Mouse (Mus musculus) kidney, embryonic 15.5 days (tissue): ENCODE results near the gene Rcan1. TPM values are rescaled to one million over a fixed set of nuclear protein-coding genes. Genes with fewer than 3 reads are reported as not detected.

ENCODE experiments used
- ATAC-seq: fragments of 200-750 bp; cut with Nextera tagmentation; replicated peaks from 2 replicates; pipeline ENCODE4 v1.8.0; 2017; ENCODE audit warnings: moderate TSS enrichment; ENCODE audit not compliant: low FRiP score
- H3K27ac ChIP-seq: fragments of 300-500 bp; sonication (generic); 2 replicates; pipeline ENCODE4 v1.5.1; 2015; ENCODE audit warnings: mild to moderate bottlenecking, inconsistent platforms
- H3K27me3 ChIP-seq: fragments of 300-500 bp; sonication (generic); 2 replicates; pipeline ENCODE4 v1.6.1; 2015; ENCODE audit warnings: inconsistent platforms
- H3K36me3 ChIP-seq: fragments of 300-500 bp; sonication (generic); 2 replicates; pipeline ENCODE4 v1.6.1; 2015; ENCODE audit warnings: inconsistent platforms
- H3K4me1 ChIP-seq: fragments of 300-500 bp; sonication (generic); 2 replicates; pipeline ENCODE4 v1.6.1; 2015; ENCODE audit warnings: inconsistent platforms
- H3K4me2 ChIP-seq: fragments of 300-500 bp; sonication (generic); 2 replicates; pipeline ENCODE4 v1.6.1; 2015; ENCODE audit warnings: moderate library complexity, mild to moderate bottlenecking, inconsistent platforms
- H3K4me3 ChIP-seq: fragments of 300-500 bp; sonication (generic); replicated peaks from 2 replicates; pipeline ENCODE4 v1.5.1; 2015; ENCODE audit warnings: mild to moderate bottlenecking, inconsistent platforms
- H3K9ac ChIP-seq: fragments of 300-500 bp; sonication (generic); 2 replicates; pipeline ENCODE4 v1.6.1; 2015; ENCODE audit warnings: mild to moderate bottlenecking, inconsistent platforms
- H3K9me3 ChIP-seq: fragments of 300-500 bp; sonication (generic); replicated peaks from 2 replicates; pipeline ENCODE4 v1.6.1; 2016; ENCODE audit warnings: inconsistent platforms
- WGBS: fragments of 180-500 bp; shearing (Covaris S2); methylation state at CpG from one replicate; pipeline ENCODE4 v1.1.7; 2015; ENCODE audit warnings: mixed read lengths; 5-methylcytosine and 5-hydroxymethylcytosine counted together
- polyA plus RNA-seq: library from polyadenylated mRNA; unstranded; fragments of >200 nt; fragmentation: Nextera tagmentation; extraction: Ambion mirVana; gene quantifications from 2 replicates; pipeline ENCODE4 v1.2.1, GENCODE M21; 2015

Rcan1 gene
- polyA plus RNA-seq, 1 experiment from 2014 or later, result 26.5 TPM

DNA sequence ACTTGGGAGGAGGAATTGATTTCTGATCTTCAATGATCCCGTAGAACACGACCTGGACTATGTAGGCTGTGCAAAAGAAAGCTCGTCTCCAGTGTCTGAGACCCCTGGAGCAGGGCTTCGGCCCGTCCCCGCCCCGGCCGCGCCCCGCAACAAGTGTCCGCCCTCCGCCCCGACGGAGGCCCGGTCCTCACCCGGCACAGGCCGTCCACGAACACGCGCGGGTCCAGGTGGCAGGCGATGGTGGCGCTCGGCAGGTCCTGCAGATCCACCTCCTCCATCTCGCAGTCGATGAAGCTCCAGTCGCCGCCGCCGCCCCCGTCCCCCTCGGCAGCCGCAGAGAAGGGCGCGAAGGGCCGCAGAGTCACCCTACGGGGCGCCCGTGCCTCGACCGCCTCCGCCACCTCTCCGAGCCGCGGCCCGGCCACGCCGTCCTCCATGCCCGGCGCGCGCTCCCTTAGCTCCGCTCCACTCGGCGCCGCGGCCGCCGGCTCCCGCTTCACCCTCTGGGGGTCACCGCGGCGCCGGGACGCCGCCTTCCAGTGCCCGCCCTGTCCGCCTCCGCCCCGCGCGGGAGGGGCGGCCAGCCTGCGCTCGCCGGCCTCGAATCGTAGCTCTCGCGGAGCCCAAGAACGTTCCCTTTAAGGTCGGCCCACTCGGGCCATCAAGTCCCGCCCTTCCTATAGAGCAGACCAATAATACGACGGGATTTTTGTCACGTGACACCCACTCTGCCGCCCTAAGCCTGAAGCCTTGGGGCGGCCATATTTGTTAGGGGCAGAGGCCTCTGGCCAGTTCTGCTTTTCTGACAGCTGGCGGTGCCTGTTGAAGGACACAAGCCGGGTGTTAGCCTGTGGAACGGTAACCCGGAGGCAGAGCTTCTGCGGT is 4.8 kb downstream of the Rcan1 start:
- Histone ChIP-seq H3K27ac (peak overlapping the region; percentile 78), H3K9me3 (no peaks in the 10 kb centered on the region), H3K9ac (peak overlapping the region; percentile 89), H3K4me3 (peak overlapping the region; percentile 94), H3K4me2 (peak overlapping the region; percentile 85), H3K4me1 (peaks cover 14% of the 10 kb centered on the region), H3K36me3 (no peaks in the 10 kb centered on the region), H3K27me3 (no peaks in the 10 kb centered on the region)
- ATAC-seq, result peak; percentile 99
- under 1% methylated on average over 77 of the region's 94 CpGs for WGBS

GRCm38 (mm10) chr16:92465226-92465625 is 5.4 kb downstream of the Rcan1 start:
- Histone ChIP-seq H3K27me3 (no peaks in the 10 kb centered on the region), H3K9ac (peak overlapping the region; percentile 89), H3K4me2 (peak overlapping the region; percentile 85), H3K9me3 (no peaks in the 10 kb centered on the region), H3K4me3 (peak overlapping the region; percentile 94), H3K4me1 (peaks cover 14% of the 10 kb centered on the region), H3K36me3 (no peaks in the 10 kb centered on the region), H3K27ac (no peak overlapping the region)
- WGBS, result 10% methylated on average over 10 of the region's 10 CpGs
- no peak for ATAC-seq

GRCm38 (mm10) chr16:92464390-92464972 is 6.2 kb downstream of the Rcan1 start:
- Histone ChIP-seq H3K4me1 (peaks cover 14% of the 10 kb centered on the region), H3K9ac (peak overlapping the region; percentile 89; the same call in 1 of the 2 replicates), H3K4me3 (peak overlapping the region; percentile 94), H3K27ac (no peak overlapping the region), H3K9me3 (no peaks in the 10 kb centered on the region), H3K36me3 (no peaks in the 10 kb centered on the region), H3K4me2 (peak overlapping the region; percentile 85), H3K27me3 (no peaks in the 10 kb centered on the region)
- 52% methylated on average over 14 of the region's 14 CpGs for WGBS
- ATAC-seq, result no peak

DNA sequence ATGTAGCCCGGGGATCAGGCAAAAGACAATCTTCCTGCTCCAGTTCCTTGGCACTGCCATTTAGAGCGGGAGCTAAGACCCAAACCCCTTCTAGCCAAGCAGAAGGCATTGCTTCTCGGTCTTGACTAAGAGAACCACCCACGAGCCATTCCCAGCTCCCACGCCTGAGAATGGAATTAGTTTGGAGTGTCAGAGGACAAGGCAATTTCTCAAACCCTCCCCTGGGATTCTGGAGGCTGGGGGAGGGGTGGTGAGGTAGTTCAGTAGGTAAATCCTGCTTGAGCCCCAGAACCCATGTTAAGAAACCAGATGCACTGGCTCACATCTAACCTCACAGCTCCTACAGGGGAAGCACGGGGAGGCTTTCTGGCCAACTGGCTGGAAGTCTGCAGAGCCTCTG is 9.3 kb downstream of the Rcan1 start:
- Histone ChIP-seq H3K27me3 (no peaks in the 10 kb centered on the region), H3K27ac (no peak overlapping the region), H3K4me2 (no peak overlapping the region), H3K4me3 (no peak overlapping the region), H3K4me1 (peaks cover 14% of the 10 kb centered on the region), H3K36me3 (no peaks in the 10 kb centered on the region), H3K9me3 (no peaks in the 10 kb centered on the region), H3K9ac (no peak overlapping the region)
- ATAC-seq, result no peak
- WGBS, result 58% methylated on average over 6 of the region's 6 CpGs

DNA sequence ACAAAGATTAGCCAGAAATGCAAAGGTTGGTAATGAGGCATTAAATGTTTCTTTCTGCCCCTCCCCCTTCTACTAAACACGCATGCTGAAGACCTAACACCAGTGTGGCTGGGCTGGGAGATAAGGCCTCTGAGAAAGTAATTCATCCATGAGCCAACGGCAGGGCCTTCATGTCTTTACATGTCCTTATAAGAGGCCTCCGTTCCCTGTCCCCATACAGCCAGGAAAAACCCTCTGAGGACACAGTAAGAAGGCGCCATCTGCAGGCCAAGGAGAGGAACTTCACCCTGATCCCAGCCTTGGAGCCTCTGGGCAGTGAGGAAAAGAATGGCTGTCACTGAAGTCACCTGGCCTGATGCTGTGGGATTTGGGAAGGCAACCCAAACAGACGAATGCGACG is 13.1 kb downstream of the Rcan1 start:
- H3K9ac ChIP-seq, result no peak overlapping the region
- H3K4me1 ChIP-seq, result peaks cover 3% of the 10 kb centered on the region; the same call in 1 of the 2 replicates
- WGBS, result 28% methylated on average over 7 of the region's 7 CpGs
- no peaks in the 10 kb centered on the region for H3K36me3 ChIP-seq
- H3K4me3 ChIP-seq, result no peak overlapping the region
- no peaks in the 10 kb centered on the region for H3K9me3 ChIP-seq
- no peak overlapping the region for H3K4me2 ChIP-seq
- no peaks in the 10 kb centered on the region for H3K27me3 ChIP-seq
- peak; percentile 40; the same call in 1 of the 2 replicates for ATAC-seq
- H3K27ac ChIP-seq, result no peak overlapping the region

- H3K36me3 ChIP-seq, result no peaks in the 10 kb centered on the region
- H3K4me2 ChIP-seq, result no peak overlapping the region
- H3K9me3 ChIP-seq, result no peaks in the 10 kb centered on the region
- H3K9ac ChIP-seq, result no peak overlapping the region
- H3K4me3 ChIP-seq, result no peak overlapping the region
- H3K27me3 ChIP-seq, result no peaks in the 10 kb centered on the region
- peaks cover 3% of the 10 kb centered on the region; the same call in 1 of the 2 replicates for H3K4me1 ChIP-seq
- WGBS, result 84% methylated on average over 5 of the region's 5 CpGs
- H3K27ac ChIP-seq, result no peak overlapping the region
- ATAC-seq, result no peak
Observed at GRCm38 (mm10) chr16:92455969-92456368, 14.7 kb downstream of the Rcan1 start.

DNA sequence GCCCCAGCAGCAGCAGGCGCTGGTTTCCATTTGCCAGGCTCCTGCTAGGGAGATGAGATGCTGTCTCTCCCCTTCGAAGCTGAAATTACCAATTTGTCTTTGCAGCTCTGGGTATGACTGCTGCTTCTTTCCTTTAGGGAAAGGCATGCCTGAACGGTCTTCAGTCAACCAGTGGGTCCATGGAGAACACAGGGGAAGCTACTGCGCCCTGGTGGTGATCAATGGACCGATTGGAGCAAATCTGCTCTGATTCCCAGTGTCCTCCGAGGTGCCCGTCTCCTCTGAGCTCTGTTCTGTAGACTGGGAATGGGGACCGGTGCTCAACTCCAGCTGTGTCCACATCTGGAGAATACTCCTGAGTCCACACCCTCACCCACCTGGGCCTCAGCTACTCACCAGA is 15.2 kb downstream of the Rcan1 start:
- 0 out of 2 replicates have a peak, but pooled peaks have one; percentile 19 for ATAC-seq
- WGBS, result 59% methylated on average over 8 of the region's 8 CpGs

GRCm38 (mm10) chr16:92454495-92454894 is 16.2 kb downstream of the Rcan1 start:
- no peak for ATAC-seq
- Histone ChIP-seq H3K27me3 (no peaks in the 10 kb centered on the region), H3K9me3 (no peaks in the 10 kb centered on the region), H3K27ac (no peak overlapping the region), H3K4me3 (no peak overlapping the region), H3K4me1 (peaks cover 3% of the 10 kb centered on the region; the same call in 1 of the 2 replicates), H3K9ac (no peak overlapping the region), H3K4me2 (no peak overlapping the region), H3K36me3 (no peaks in the 10 kb centered on the region)
- 93% methylated on average over 18 of the region's 18 CpGs for WGBS

More for the DNA sequence above, 15.2 kb downstream of the Rcan1 start:
- no peaks in the 10 kb centered on the region for H3K36me3 ChIP-seq
- H3K4me3 ChIP-seq, result no peak overlapping the region
- H3K4me1 ChIP-seq, result peaks cover 3% of the 10 kb centered on the region; the same call in 1 of the 2 replicates
- H3K4me2 ChIP-seq, result no peak overlapping the region
- no peak overlapping the region for H3K27ac ChIP-seq
- no peak overlapping the region for H3K9ac ChIP-seq
- no peaks in the 10 kb centered on the region for H3K27me3 ChIP-seq
- H3K9me3 ChIP-seq, result no peaks in the 10 kb centered on the region

DNA sequence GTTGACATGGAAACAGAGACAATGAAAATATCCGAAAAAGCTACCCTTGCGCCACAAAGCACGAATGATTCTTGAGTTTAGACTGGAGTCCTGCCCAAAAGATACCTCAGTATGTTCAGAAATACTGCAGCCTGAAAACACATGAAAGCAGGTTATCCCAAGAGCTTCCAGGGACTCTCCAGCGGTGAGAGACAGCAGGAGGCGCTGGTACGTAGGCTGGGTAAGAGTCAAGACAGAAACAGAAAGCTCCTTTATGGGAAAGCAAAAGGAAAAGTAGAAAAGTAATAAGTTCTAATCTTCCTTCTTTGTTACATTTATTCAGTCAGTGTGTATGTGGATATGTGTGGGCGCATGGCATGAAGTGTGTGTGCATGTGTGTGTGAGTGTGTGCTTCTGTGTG is 16.7 kb downstream of the Rcan1 start:
- H3K36me3 ChIP-seq, result 0 out of 2 replicates have a peak, but pooled peaks cover 1% of the 10 kb centered on the region
- 92% methylated on average over 7 of the region's 7 CpGs for WGBS
- no peak overlapping the region for H3K4me2 ChIP-seq
- no peak for ATAC-seq
- H3K27me3 ChIP-seq, result no peaks in the 10 kb centered on the region
- no peak overlapping the region for H3K27ac ChIP-seq
- H3K4me1 ChIP-seq, result peaks cover 3% of the 10 kb centered on the region; the same call in 1 of the 2 replicates
- no peak overlapping the region for H3K9ac ChIP-seq
- H3K9me3 ChIP-seq, result no peaks in the 10 kb centered on the region
- H3K4me3 ChIP-seq, result no peak overlapping the region

DNA sequence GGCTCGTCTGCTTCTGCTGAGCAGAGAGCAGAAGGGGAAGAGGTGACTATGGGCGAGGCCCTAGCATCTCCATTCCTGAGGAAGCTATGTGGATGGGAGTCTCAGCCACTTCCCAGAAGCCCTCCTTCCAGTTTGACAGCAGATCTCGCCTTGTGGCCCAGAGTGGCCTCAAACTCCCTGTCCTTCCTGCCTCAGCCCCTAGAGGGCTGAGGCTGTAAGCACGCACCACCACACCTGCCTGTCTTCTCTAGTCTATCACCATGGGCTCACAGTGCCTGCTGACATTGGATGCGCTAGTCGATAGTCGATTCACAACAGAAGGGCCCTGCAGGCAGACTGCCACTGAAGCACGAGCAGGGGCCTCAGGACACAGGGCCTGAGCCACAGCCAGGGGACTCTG is 18.1 kb downstream of the Rcan1 start:
- no peak overlapping the region for H3K4me3 ChIP-seq
- 0 out of 2 replicates have a peak, but pooled peaks cover 2% of the 10 kb centered on the region for H3K36me3 ChIP-seq
- peaks cover 3% of the 10 kb centered on the region; the same call in 1 of the 2 replicates for H3K4me1 ChIP-seq
- H3K27ac ChIP-seq, result no peak overlapping the region
- H3K9ac ChIP-seq, result no peak overlapping the region
- no peak overlapping the region for H3K4me2 ChIP-seq
- no peaks in the 10 kb centered on the region for H3K9me3 ChIP-seq
- 62% methylated on average over 8 of the region's 8 CpGs for WGBS
- no peak; the same call in 1 of the 2 replicates for ATAC-seq
- no peaks in the 10 kb centered on the region for H3K27me3 ChIP-seq

DNA sequence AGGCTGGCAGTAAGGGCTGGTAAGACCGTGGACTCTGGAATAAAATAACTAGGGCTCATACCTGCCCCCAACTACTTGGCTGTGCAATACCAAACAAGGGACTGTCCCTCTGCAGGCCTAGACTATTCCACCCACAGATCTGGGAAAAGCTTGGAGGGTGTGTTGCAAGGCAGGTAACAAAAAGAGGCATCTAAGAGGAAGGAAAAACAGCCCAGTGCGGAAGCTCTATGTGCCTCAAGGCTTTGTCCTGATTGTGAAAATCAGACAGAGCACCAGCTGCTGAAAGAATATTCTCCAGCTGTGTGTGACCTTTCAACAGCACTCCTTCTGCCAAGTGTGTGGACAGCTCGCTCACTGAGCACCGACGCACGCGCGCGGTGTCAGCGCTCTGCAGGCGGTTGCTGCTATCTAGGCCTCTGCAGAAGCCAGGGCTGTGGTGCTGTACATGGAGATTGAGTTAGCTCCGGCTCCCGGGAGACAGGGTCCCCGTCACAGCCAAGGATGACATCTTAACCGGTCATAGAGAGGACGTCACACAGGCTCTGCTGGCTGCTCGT is 19.1 kb downstream of the Rcan1 start:
- Histone ChIP-seq H3K4me2 (no peak overlapping the region), H3K4me3 (no peak overlapping the region), H3K36me3 (0 out of 2 replicates have a peak, but pooled peaks cover 2% of the 10 kb centered on the region), H3K27ac (no peak overlapping the region), H3K9ac (no peak overlapping the region), H3K27me3 (no peaks in the 10 kb centered on the region), H3K4me1 (peaks cover 3% of the 10 kb centered on the region; the same call in 1 of the 2 replicates), H3K9me3 (no peaks in the 10 kb centered on the region)
- ATAC-seq, result no peak
- 88% methylated on average over 17 of the region's 17 CpGs for WGBS

- Histone ChIP-seq H3K9ac (no peak overlapping the region), H3K27me3 (no peaks in the 10 kb centered on the region), H3K27ac (no peak overlapping the region), H3K36me3 (0 out of 2 replicates have a peak, but pooled peaks cover 2% of the 10 kb centered on the region), H3K9me3 (no peaks in the 10 kb centered on the region), H3K4me2 (no peak overlapping the region), H3K4me3 (no peak overlapping the region), H3K4me1 (peaks cover 4% of the 10 kb centered on the region)
- no peak for ATAC-seq
- 90% methylated on average over 8 of the region's 8 CpGs for WGBS
Observed at GRCm38 (mm10) chr16:92450331-92450730, 20.3 kb downstream of the Rcan1 start.
